Mouse (Mus musculus): ENCODE measurements around the gene Plk3. TPM values are rescaled to one million over a fixed set of nuclear protein-coding genes. Genes with fewer than 3 reads are reported as not detected.

The Plk3 gene
- polyA plus RNA-seq, 1 experiment from 2014 or later: 3.4 TPM

GRCm38 (mm10) chr4:117101218-117101617, 32.5 kb downstream of the Plk3 start:
- WGBS: 48% methylated on average over 7 of the region's 7 CpGs

GRCm38 (mm10) chr4:117100036-117100435, 33.7 kb downstream of the Plk3 start:
- no peak overlapping the region for H3K27ac ChIP-seq (ENCODE audit: low read length)
- H3K4me2 ChIP-seq (ENCODE audit: low read depth, low read length): no peak overlapping the region
- no peaks in the 10 kb centered on the region for H3K36me3 ChIP-seq (ENCODE audit: control insufficient read depth, insufficient read depth, low read length)
- H3K9ac ChIP-seq (ENCODE audit: low read length): no peak overlapping the region
- no peaks in the 10 kb centered on the region for H3K27me3 ChIP-seq (ENCODE audit: control insufficient read depth, insufficient read depth, low read length)
- no peaks in the 10 kb centered on the region for H3K9me3 ChIP-seq (replicated peaks; ENCODE audit: control insufficient read depth, low read length)
- H3K4me3 ChIP-seq (replicated peaks; ENCODE audit: low read length): no peak overlapping the region
- 79% methylated on average over 4 of the region's 4 CpGs for WGBS
- H3K4me1 ChIP-seq (ENCODE audit: control insufficient read depth, insufficient read depth, low read length): peaks cover 8% of the 10 kb centered on the region; the same call in 1 of the 2 replicates
- no peak for ATAC-seq (ENCODE audit: insufficient read depth, low FRiP score)

More at GRCm38 (mm10) chr4:117101218-117101617, 32.5 kb downstream of the Plk3 start:
- Histone ChIP-seq H3K36me3 (ENCODE audit: control insufficient read depth, insufficient read depth, low read length) (no peaks in the 10 kb centered on the region), H3K27me3 (ENCODE audit: control insufficient read depth, insufficient read depth, low read length) (no peaks in the 10 kb centered on the region), H3K9ac (ENCODE audit: low read length) (no peak overlapping the region), H3K4me2 (ENCODE audit: low read depth, low read length) (no peak overlapping the region), H3K9me3 (replicated peaks; ENCODE audit: control insufficient read depth, low read length) (no peaks in the 10 kb centered on the region), H3K4me1 (ENCODE audit: control insufficient read depth, insufficient read depth, low read length) (peaks cover 7% of the 10 kb centered on the region; the same call in 1 of the 2 replicates), H3K27ac (ENCODE audit: low read length) (no peak overlapping the region), H3K4me3 (replicated peaks; ENCODE audit: low read length) (no peak overlapping the region)
- no peak for ATAC-seq (ENCODE audit: insufficient read depth, low FRiP score)

GRCm38 (mm10) chr4:117098764-117099036, 35.1 kb downstream of the Plk3 start:
- Histone ChIP-seq H3K4me2 (ENCODE audit: low read depth, low read length) (peak overlapping the region; percentile 67; the same call in 1 of the 2 replicates), H3K36me3 (ENCODE audit: control insufficient read depth, insufficient read depth, low read length) (no peaks in the 10 kb centered on the region), H3K4me1 (ENCODE audit: control insufficient read depth, insufficient read depth, low read length) (peaks cover 12% of the 10 kb centered on the region; the same call in 1 of the 2 replicates), H3K9me3 (replicated peaks; ENCODE audit: control insufficient read depth, low read length) (no peaks in the 10 kb centered on the region), H3K27ac (ENCODE audit: low read length) (peak overlapping the region; percentile 67), H3K9ac (ENCODE audit: low read length) (no peak overlapping the region), H3K4me3 (replicated peaks; ENCODE audit: low read length) (no peak overlapping the region), H3K27me3 (ENCODE audit: control insufficient read depth, insufficient read depth, low read length) (no peaks in the 10 kb centered on the region)
- 48% methylated on average over 2 of the region's 2 CpGs for WGBS
- no peak for ATAC-seq (ENCODE audit: insufficient read depth, low FRiP score)

- Histone ChIP-seq H3K4me3 (replicated peaks; ENCODE audit: low read length) (peak overlapping the region; percentile 61; the same call in 1 of the 2 replicates), H3K27ac (ENCODE audit: low read length) (peak overlapping the region; percentile 67), H3K9me3 (replicated peaks; ENCODE audit: control insufficient read depth, low read length) (no peaks in the 10 kb centered on the region), H3K36me3 (ENCODE audit: control insufficient read depth, insufficient read depth, low read length) (no peaks in the 10 kb centered on the region), H3K4me2 (ENCODE audit: low read depth, low read length) (peak overlapping the region; percentile 67), H3K27me3 (ENCODE audit: control insufficient read depth, insufficient read depth, low read length) (no peaks in the 10 kb centered on the region), H3K9ac (ENCODE audit: low read length) (no peak overlapping the region), H3K4me1 (ENCODE audit: control insufficient read depth, insufficient read depth, low read length) (peaks cover 12% of the 10 kb centered on the region; the same call in 1 of the 2 replicates)
- peak; percentile 55; the same call in 1 of the 2 replicates for ATAC-seq (ENCODE audit: insufficient read depth, low FRiP score)
- 45% methylated on average over 8 of the region's 8 CpGs for WGBS
These were observed 35.6 kb downstream of the Plk3 start for GRCm38 (mm10) chr4:117097969-117098763.

GRCm38 (mm10) chr4:117096666-117097065, 37.1 kb downstream of the Plk3 start:
- Histone ChIP-seq H3K4me2 (ENCODE audit: low read depth, low read length) (peak overlapping the region; percentile 67), H3K4me1 (ENCODE audit: control insufficient read depth, insufficient read depth, low read length) (peaks cover 12% of the 10 kb centered on the region; the same call in 1 of the 2 replicates), H3K9ac (ENCODE audit: low read length) (peak overlapping the region; percentile 74), H3K4me3 (replicated peaks; ENCODE audit: low read length) (peak overlapping the region; percentile 61), H3K27me3 (ENCODE audit: control insufficient read depth, insufficient read depth, low read length) (no peaks in the 10 kb centered on the region), H3K9me3 (replicated peaks; ENCODE audit: control insufficient read depth, low read length) (no peaks in the 10 kb centered on the region), H3K36me3 (ENCODE audit: control insufficient read depth, insufficient read depth, low read length) (no peaks in the 10 kb centered on the region), H3K27ac (ENCODE audit: low read length) (peak overlapping the region; percentile 80; the same call in 1 of the 2 replicates)
- 11% methylated on average over 5 of the region's 5 CpGs for WGBS
- no peak for ATAC-seq (ENCODE audit: insufficient read depth, low FRiP score)

- peak within 1 kb of the TSS; percentile 80 for H3K27ac ChIP-seq (ENCODE audit: low read length)
- H3K36me3 ChIP-seq (ENCODE audit: control insufficient read depth, insufficient read depth, low read length): no peaks in the 10 kb centered on the region
- peak within 1 kb of the TSS; percentile 74 for H3K9ac ChIP-seq (ENCODE audit: low read length)
- ATAC-seq (ENCODE audit: insufficient read depth, low FRiP score): peak; percentile 85
- under 1% methylated on average over 46 of the region's 50 CpGs for WGBS
- peak within 1 kb of the TSS; percentile 61 for H3K4me3 ChIP-seq (replicated peaks; ENCODE audit: low read length)
- no peaks in the 10 kb centered on the region for H3K9me3 ChIP-seq (replicated peaks; ENCODE audit: control insufficient read depth, low read length)
- peaks cover 12% of the 10 kb centered on the region; the same call in 1 of the 2 replicates for H3K4me1 ChIP-seq (ENCODE audit: control insufficient read depth, insufficient read depth, low read length)
- H3K27me3 ChIP-seq (ENCODE audit: control insufficient read depth, insufficient read depth, low read length): no peaks in the 10 kb centered on the region
- H3K4me2 ChIP-seq (ENCODE audit: low read depth, low read length): peak within 1 kb of the TSS; percentile 67
These were observed 38.0 kb downstream of the Plk3 start, which contains the start of gene Ptch2 for GRCm38 (mm10) chr4:117095551-117096452. Ptch2 (plus strand) TSS chr4:117096075.

GRCm38 (mm10) chr4:117094626-117095361, 39.0 kb downstream of the Plk3 start:
- Histone ChIP-seq H3K4me1 (ENCODE audit: control insufficient read depth, insufficient read depth, low read length) (peaks cover 14% of the 10 kb centered on the region; the same call in 1 of the 2 replicates), H3K9me3 (replicated peaks; ENCODE audit: control insufficient read depth, low read length) (no peaks in the 10 kb centered on the region), H3K9ac (ENCODE audit: low read length) (no peak overlapping the region), H3K27ac (ENCODE audit: low read length) (peak overlapping the region; percentile 80), H3K27me3 (ENCODE audit: control insufficient read depth, insufficient read depth, low read length) (no peaks in the 10 kb centered on the region), H3K4me2 (ENCODE audit: low read depth, low read length) (no peak overlapping the region), H3K36me3 (ENCODE audit: control insufficient read depth, insufficient read depth, low read length) (no peaks in the 10 kb centered on the region), H3K4me3 (replicated peaks; ENCODE audit: low read length) (no peak overlapping the region)
- WGBS: 64% methylated on average over 3 of the region's 3 CpGs
- ATAC-seq (ENCODE audit: insufficient read depth, low FRiP score): no peak

- no peaks in the 10 kb centered on the region for H3K9me3 ChIP-seq (replicated peaks; ENCODE audit: control insufficient read depth, low read length)
- H3K4me1 ChIP-seq (ENCODE audit: control insufficient read depth, insufficient read depth, low read length): 0 out of 2 replicates have a peak, but pooled peaks cover 10% of the 10 kb centered on the region
- H3K4me3 ChIP-seq (replicated peaks; ENCODE audit: low read length): no peak overlapping the region
- WGBS: 64% methylated on average over 7 of the region's 7 CpGs
- peak overlapping the region; percentile 17; the same call in 1 of the 2 replicates for H3K9ac ChIP-seq (ENCODE audit: low read length)
- H3K4me2 ChIP-seq (ENCODE audit: low read depth, low read length): no peak overlapping the region
- no peaks in the 10 kb centered on the region for H3K27me3 ChIP-seq (ENCODE audit: control insufficient read depth, insufficient read depth, low read length)
- no peak overlapping the region for H3K27ac ChIP-seq (ENCODE audit: low read length)
- no peak for ATAC-seq (ENCODE audit: insufficient read depth, low FRiP score)
- no peaks in the 10 kb centered on the region for H3K36me3 ChIP-seq (ENCODE audit: control insufficient read depth, insufficient read depth, low read length)
These were observed 43.2 kb downstream of the Plk3 start for GRCm38 (mm10) chr4:117090586-117090985.
